Mouse (Mus musculus) ES-E14 (cell line): ENCODE results near the gene Cdkn2aipnl.

ENCODE experiments used
- CHD2 ChIP-seq: IDR thresholded peaks from 2 replicates; pipeline ENCODE4 v1.6.1; 2014; ENCODE audit warnings: mild to moderate bottlenecking, low read depth, low read length, inconsistent platforms
- ZC3H11A ChIP-seq: IDR thresholded peaks from 2 replicates; pipeline ENCODE4 v1.6.1; 2012; ENCODE audit warnings: low read depth, mild to moderate bottlenecking, inconsistent platforms, low read length, borderline replicate concordance
- ZNF384 ChIP-seq: IDR thresholded peaks from 2 replicates; pipeline ENCODE4 v1.6.1; 2012; ENCODE audit warnings: low read depth, low read length, inconsistent platforms

DNA sequence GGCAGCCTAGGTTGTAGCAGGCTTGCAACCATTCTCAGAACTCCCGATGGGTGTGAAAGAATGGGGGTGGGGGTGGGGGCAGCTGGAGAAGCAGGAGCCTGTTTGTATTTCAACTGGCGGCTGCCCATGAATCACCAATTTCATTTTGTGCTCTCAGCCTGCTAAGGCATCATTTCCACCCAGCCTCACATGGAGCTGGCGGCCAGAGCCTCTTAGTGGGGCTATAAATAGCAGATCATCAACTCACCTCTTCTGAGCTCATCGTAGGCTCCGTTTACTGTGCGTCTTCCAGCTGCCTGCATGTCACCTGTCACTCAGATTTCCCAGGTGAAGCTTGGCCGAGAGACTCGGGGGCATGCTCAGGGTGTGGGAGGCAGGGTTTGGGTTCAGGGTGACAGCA lies 21.9 kb upstream of the Cdkn2aipnl start:
- TF ChIP-seq CHD2 (no peak), ZNF384 (no peak), ZC3H11A (no peak)
